Mouse (Mus musculus): ENCODE data around the gene Cdkn1a. TPM values are rescaled to one million over a fixed set of nuclear protein-coding genes. Genes with fewer than 3 reads are reported as not detected.

The Cdkn1a gene
- total RNA-seq, 2 experiments from 2014 or later, result 46.6 to 201 TPM

GRCm38 (mm10) chr17:29117006-29117648, 26.4 kb downstream of the Cdkn1a start:
- no peak for DNase-seq

DNA sequence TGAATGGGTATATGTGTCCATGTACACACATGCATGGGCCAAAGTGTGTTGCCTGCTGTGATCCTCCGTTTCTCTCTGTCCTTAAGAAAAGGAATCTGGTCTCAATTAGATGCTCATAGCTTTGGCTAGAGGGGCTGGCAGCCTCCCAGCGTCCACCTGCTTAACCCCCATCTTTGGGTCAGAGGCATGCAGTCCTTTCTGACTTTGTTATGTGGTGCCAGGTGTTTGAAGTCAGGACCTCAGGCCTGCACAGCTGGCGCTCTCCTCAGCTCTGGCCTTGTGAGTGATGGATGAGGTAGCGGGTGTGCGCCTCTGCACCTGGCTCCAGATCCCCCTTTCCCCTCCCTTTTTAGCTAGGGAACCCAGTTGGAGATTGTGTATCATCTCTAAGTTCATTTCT, 27.3 kb downstream of the Cdkn1a start:
- no peak for DNase-seq

DNA sequence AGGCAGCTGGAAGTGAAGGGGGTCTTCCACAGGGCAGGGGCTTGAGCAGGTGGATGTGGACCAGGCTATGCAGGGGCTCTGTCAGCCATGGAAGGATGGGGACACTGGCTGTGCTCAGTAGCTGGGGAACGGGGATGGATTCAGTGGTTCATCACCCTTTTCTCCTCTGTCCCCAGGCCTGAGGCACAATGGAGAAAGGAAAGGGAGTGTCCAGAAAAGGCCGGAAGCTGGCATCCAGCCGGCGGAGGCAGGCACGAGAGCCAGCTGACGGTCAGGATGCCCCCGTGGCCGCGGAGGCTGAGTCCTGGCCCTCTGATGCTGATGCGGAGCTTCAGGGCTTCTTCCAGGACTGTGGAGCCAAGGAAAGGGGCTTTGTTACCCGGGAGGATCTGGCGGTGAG, 29.9 kb downstream of the Cdkn1a start:
- no peak for DNase-seq

DNA sequence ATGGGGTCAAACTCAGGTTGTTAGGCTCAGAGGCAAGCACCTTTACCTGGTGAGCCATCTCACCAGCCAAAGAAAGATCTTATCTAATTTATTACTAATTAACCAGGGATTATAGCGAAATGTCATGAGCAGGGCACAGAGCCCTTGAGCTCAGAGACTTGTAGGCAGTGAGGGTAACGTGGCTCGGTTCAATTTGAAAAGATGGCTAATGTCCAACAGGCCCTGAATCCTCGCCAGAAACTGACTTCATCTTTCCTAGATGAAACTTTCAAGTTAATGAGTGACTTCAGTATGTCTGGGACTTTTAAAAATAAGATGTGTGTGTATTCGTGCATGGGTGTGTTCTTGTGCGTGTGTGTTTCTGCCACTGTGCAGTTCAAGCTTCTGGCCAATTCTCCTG, 32.0 kb downstream of the Cdkn1a start:
- DNase-seq, result peak; percentile 80

DNA sequence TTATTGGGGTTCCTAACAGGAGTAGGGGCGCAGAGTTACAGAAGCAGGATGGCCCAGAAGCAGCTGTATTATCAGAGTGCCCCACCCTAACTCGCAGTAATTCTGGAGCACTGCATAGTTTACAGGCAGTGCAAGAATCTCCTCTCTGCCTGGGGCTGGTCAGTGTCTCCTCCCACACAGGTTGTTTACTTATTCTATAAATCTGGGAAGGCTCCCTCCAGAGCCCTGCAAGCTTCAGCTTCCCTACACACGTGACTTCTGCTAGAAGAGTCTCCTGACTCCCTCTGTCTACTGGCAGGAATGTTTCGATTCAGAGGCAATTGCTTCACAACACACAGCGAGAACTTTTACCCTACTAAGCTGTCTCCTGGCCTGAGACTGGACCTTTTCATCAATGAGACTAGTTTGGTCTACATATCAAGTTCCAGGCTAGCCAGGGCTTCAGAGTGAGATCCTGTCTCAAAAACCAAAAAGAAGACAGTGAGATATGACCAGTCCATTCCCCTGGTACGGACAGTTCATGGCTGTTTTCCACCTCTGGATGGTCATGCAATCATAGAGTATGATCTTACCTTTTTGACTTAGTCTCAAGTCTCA, 32.9 kb downstream of the Cdkn1a start:
- DNase-seq, result no peak

GRCm38 (mm10) chr17:29126561-29126960, 35.8 kb downstream of the Cdkn1a start:
- no peak for DNase-seq

GRCm38 (mm10) chr17:29129341-29129740, 38.6 kb downstream of the Cdkn1a start:
- no peak for DNase-seq

DNA sequence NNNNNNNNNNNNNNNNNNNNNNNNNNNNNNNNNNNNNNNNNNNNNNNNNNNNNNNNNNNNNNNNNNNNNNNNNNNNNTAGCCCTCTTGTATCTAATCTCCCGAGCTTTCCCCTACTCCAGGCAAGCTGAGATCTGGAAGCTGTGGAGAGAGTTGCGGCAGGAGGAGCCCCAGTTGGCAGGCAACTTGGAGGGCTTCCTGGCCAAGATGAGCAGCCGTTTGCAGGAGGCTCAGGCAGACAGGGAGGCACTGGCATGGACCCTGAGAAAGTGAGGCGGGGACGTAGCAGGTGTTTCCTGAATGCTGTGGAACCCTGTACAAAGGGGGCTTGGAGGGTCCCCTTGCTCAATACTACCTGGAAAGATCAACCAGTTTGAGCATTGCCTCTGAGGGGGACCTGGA, 44.3 kb downstream of the Cdkn1a start:
- DNase-seq, result no peak

DNA sequence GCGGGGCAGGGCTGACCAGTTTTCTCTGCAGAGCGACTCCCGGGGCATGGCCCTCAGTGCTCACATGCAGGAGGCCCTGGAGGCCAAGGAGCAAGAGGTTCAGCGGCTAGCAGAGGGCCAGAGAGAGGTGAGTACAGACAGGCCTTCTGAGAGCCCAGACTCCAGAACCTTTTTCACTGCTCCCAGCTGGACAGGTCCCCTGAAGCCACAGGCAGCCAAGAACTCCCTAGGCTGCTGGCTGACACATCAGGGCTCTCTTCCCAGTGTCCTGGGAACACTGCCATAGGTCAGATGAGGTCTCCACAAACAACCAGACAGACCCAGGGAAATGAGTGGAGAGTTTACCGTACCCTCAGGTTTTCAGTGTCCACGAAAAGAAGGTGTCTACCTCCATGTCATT, 45.5 kb downstream of the Cdkn1a start:
- peak; percentile 85 for DNase-seq

GRCm38 (mm10) chr17:29137906-29138305, 47.1 kb downstream of the Cdkn1a start:
- DNase-seq, result no peak

GRCm38 (mm10) chr17:29141577-29141976, 50.8 kb downstream of the Cdkn1a start:
- no peak for DNase-seq

DNA sequence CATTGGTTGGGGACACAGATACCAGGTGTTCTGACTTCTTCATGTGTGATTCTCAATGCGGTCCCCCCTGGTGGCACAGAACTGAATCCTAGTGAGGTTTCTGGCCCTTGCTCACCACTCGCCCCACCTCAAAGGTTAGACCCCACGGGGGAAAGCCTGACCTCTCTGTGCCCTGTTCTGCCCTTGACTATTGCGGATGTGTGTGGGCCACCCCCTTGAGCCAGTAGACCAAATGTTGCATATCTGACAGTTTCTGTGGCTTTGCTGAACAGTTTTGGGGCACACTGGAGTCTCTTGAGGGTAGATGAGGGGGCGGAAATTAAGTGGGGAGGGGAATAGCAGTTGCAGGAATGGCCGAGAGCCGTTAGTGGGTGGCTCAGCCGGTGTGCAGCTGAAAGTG, 52.5 kb downstream of the Cdkn1a start:
- no peak for DNase-seq

DNA sequence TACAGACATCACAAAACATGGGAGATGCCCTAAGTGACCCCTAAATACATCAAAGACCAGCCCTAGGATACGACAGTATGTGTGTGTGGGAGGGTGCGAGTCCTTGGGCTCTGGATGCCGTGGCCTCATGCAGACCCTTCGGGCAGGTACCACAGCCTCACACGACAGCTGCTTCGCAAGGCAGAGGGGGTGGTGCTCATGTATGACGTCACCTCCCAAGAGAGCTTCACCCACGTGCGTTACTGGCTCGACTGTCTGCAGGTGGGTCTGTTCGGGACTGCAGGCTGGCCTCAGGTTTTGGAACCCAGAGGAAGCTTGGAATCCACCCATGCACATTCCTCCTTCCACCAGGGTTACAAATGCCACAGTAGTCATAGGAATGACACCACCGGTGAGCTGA, 54.3 kb downstream of the Cdkn1a start:
- no peak for DNase-seq

DNA sequence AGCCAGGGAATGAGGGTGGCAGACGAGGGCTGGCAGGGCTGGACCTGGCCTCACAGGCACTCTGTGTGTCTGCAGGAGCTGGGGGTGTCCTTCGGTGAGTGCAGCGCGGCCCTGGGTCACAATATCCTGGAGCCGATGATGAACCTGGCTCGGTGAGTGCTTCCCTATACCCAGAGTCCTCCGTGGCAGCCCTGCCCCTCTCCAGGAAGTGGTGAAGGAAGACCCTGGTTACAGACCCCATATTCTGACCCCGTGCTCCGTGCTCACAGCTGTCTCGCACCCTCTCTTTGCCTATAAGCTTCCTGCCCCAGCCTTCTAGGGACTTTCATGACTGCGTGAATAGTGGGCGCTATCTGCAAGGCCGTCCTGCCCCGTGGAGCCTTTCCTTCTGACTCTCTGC, 56.5 kb downstream of the Cdkn1a start:
- DNase-seq, result no peak

DNA sequence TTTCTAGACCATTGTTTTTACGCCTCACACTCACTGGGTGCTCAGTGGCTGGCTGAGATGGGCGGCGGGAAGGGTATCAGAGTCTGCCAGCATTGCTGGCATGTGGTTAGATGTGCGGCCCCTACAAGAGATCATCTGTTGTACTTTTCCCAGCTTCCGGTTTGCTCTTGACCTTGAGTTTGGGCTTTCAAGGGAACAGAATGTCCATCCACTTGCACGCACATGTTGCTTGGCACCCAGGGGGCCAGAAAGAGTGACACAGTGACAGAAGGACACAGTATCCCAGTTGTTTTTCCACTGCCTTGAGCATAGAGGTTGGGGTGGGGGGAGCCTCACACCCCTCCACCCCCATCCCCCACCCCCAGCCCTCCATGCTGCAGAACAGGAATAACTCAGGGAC, 57.0 kb downstream of the Cdkn1a start:
- no peak for DNase-seq

- no peak for DNase-seq
Observed at GRCm38 (mm10) chr17:29149766-29150165, 59.0 kb downstream of the Cdkn1a start.

Other genes starting within 250 kb of the Cdkn1a start
- gene Pnpla1, start 232.6 kb upstream of the Cdkn1a start, total RNA-seq (2021), result not detected
- gene 4930539E08Rik, start 175.7 kb upstream of the Cdkn1a start, total RNA-seq (2021), result under 1 TPM; 0.09 to 0.12 TPM
- gene Pxt1, start 147.1 kb upstream of the Cdkn1a start, total RNA-seq (2021), result under 1 TPM; 0.90 to 0.91 TPM
- gene Kctd20, start 139.0 kb upstream of the Cdkn1a start, total RNA-seq (2021), result 10 to 100 TPM; 76.1 to 76.7 TPM
- 10 to 100 TPM; 55.0 to 76.8 TPM for gene Stk38, start 83.0 kb upstream of the Cdkn1a start, total RNA-seq (2021)
- 100 to 1,000 TPM; 144 to 193 TPM for gene Srsf3, start 58.3 kb upstream of the Cdkn1a start, total RNA-seq (2021)
- 1 to 10 TPM in 1 of 2 experiments, under 1 TPM in 1; 0.66 to 1.4 TPM for gene Rab44, start 23.2 kb downstream of the Cdkn1a start, total RNA-seq (2021)
- 1 to 10 TPM; 1.0 to 1.6 TPM for gene Cpne5, start 147.2 kb downstream of the Cdkn1a start, total RNA-seq (2021)
- gene Ppil1, start 173.2 kb downstream of the Cdkn1a start, total RNA-seq (2021), result 10 to 100 TPM; 24.6 to 27.9 TPM
- 100 to 1,000 TPM; 158 to 160 TPM for gene BC004004, start 177.8 kb downstream of the Cdkn1a start, total RNA-seq (2021)
- 10 to 100 TPM; 24.5 to 26.1 TPM for gene Pi16, start 226.7 kb downstream of the Cdkn1a start, total RNA-seq (2021)